Mouse (Mus musculus): Measurements from ENCODE around the gene Pea15a.
A peak's percentile ranks its signal among the peaks of the same experiment; 100 is the strongest.
"Not testable (repeated sequence)": the region's sequence is repeated elsewhere in the genome, so short reads cannot be mapped to it uniquely, and the experiment has no call there.

The Pea15a gene

DNA sequence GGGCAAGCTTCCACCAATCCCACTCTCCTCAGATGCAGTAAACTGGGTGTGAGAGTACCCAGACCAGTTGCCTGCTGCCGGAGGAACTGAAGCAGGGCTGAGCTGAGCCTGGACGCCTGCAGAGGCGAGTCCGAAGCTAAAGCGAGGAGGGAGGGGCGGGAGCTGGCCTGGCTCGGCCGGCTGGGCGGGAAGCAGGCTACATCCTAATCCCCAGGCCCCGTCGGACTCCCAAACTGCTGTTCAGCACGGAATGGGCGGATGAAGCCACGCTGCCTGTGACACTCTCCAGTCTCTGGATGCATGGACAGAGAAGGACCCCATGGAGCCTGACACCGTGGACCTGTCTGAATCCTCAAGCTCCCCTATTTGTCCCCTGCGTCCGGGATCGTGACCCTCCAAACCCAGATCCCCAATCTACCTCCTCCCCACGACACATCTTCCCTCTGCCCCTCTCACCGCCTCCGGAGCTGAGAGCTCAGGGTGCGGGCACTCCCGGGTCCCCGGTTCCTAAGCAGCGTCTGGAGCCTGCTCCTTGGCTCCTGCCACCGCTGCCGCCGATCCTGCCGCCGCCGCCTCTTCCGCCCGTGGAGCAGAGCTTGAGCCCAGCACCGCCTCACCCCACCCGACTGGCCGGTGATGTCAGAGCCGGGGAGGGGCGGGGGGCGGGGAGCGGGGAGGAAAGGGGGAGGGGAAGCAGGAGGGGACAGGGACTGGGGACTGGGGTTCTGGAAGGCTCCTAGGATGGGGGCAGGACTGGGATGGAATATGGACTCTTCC lies at the start of gene Pea15a:
Gene Pea15a (minus strand): TSS at position 664 of the 777 bp plus-strand sequence.
- peak; percentile 88 for DNase-seq

GRCm38 (mm10) chr1:172247679-172248078 lies 41.1 kb upstream of the Pea15a start:
- DNase-seq: peak; percentile 26

DNA sequence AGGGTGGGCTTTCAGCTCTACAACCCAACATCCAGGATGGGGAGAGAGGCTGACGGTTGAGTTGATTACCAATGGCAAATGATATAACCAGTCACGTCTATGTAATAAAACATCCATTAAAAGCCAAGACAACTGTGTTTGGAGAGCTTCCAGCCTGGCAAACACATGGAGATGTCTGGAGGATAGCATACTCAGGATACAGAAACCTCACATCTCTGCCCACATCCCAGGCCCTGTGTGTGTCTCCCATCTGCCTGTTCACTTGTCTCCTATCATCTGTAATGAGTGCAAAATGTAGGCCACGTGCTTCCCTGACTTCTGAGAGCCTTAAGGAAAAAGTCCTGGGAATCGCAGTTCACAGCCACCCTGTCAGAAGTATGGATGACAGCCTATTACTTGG lies 40.6 kb upstream of the Pea15a start:
- no peak for DNase-seq

- DNase-seq: not testable (repeated sequence)
Observed at GRCm38 (mm10) chr1:172244645-172245044, 38.0 kb upstream of the Pea15a start.

GRCm38 (mm10) chr1:172243547-172244205 lies 37.1 kb upstream of the Pea15a start:
- DNase-seq: peak; percentile 58

- peak; percentile 32 for DNase-seq
Observed at GRCm38 (mm10) chr1:172242401-172242800, 35.8 kb upstream of the Pea15a start.

- DNase-seq: peak; percentile 22
Observed at GRCm38 (mm10) chr1:172240945-172241708, 34.5 kb upstream of the Pea15a start.

DNA sequence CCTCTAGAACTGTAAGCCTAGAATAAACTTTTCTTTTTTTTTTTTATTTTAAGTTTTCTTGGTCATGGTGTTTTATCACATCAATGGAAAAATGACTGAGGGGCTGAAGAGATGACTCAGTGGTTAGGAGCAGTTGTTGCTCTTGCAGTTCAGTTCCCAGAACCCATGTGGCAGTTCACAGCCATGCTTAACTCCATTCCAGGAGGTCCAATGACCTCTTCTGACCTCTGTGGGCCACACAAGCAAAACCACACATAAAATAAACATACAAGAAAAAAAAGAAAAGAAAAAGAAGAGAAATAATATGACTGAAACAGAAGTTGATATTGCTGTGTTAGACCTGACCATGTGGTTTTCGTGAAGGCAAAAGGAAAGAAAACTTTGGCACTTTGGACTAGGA lies 22.6 kb upstream of the Pea15a start:
- no peak for DNase-seq

DNA sequence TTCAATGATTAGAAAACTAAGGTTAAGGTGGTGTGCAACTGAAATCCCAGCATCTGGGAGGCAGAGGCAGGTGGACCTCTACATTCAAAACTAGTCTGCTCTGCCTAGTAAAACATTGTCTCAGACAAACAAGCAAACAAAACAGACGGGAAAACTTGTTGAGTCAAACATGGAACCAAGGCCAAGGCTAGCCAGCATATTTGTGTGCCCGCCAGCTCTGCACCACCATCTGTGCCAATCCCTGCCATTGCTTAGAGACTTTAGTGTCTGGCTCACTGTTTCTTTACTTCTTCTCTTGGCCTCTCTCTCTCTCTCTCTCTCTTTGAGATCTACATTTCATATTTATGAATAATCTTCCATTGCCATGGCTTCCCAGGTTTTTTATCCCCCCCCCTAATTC lies 21.6 kb upstream of the Pea15a start:
- no peak for DNase-seq

GRCm38 (mm10) chr1:172221297-172222063 lies 14.9 kb upstream of the Pea15a start:
- DNase-seq: no peak

- peak; percentile 91 for DNase-seq
Observed at GRCm38 (mm10) chr1:172220414-172220813, 13.8 kb upstream of the Pea15a start.

DNA sequence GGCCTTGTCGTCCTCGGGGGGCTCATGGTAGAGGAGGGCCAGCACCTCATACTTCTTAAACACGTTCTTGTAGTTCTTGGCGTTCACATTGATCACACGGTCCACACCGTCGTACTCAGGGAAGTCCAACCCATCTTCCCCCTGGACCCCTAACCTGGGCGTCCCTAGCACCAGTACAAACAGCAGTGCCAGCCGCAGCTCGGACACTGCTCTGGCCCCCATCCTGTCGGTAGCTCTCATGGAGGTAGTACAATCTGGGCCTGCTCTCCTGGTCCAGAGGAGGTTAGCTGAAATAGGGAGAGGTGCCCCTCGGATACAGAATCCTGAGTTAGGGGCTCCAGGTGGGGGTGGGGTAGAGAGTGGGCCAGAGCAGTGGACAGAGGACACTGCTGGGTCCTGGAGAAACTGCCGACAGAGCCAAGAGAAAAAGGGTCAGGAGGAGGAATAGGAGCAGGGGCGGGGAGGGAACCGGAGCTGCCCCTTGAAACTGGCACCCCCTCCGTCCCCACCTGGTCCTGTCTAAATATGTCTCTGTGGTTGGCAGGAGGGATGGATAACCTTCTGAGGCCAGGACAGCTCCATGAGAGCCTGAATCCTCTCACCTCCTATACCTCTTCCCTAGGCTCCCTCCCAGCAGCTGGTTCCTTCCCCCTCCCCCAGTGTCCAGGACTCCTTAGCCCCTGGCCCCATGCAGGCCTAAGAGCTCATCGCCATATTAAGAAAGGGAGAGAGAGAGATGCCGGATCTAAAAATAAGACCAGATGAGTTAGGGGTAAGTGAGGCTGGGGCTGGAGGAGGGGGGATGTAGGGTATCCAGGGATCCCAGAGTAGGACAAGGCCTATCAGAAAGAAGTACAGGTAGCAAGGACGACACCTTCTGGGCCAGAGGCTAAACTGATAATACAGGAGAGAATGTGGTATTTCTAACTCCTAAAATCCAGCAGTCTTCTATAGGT lies 13.1 kb upstream of the Pea15a start, which contains the start of gene Casq1:
Gene Casq1 (minus strand): TSS at position 418 of the 956 bp plus-strand sequence.
- no peak for DNase-seq

DNA sequence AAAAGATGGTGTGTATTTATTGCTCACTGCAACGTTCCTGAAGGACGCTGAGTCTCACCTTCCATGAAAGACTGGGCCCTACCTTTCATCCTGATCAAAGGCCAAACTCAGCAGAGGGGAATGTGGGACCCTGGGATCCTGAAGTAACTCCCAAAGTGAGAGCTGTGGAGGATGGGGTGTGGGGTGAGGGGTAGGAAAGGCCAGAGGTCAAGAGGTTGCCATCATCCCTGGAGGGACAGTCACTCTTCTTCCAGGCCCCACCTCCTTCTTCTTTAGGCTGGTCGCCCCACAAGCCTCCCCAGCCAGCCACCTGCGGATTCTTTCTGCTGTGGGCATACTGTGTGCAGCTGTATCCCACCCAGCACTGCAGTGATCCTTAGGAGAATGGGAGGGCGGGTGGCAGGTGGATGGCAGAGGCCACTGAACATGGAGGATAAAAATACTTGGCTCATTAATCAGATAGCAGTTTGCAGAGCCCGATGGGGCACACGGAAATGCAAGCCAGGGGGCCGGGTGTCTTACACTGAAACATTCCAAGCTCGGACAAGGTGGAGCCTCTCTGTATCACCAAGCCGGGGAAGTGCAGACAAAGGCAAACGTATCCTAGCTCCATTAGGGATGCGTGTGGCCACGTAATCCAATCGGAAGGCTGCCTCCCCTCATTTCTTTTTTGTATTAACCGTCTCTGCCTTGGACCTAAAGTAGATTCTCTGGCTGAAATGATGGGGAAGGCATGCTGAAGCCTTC lies 11.7 kb upstream of the Pea15a start:
- DNase-seq: no peak

GRCm38 (mm10) chr1:172217148-172217547 lies 10.5 kb upstream of the Pea15a start:
- peak; percentile 93 for DNase-seq

- DNase-seq: peak; percentile 56
Observed at GRCm38 (mm10) chr1:172214748-172215147, 8.1 kb upstream of the Pea15a start.

DNA sequence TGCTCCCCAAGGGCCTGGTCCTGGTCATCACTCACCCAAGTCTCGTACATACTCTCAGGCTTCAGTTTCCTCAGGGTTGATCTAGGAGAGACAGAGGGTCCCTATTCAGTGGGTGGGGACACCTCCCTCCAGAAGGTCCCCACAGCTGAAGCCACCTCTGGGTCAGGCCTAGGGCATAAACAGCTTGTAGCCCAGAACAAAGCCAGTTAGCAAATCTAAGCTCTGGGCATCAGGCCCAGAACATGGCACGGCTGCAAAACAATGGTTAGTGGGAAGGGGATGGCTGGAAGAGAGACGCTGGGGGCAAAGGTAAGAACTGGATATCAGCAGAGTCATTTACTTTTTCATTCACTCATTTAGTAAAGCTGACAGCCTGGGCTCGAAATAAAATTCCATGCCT lies 7.2 kb upstream of the Pea15a start:
- DNase-seq: no peak

DNA sequence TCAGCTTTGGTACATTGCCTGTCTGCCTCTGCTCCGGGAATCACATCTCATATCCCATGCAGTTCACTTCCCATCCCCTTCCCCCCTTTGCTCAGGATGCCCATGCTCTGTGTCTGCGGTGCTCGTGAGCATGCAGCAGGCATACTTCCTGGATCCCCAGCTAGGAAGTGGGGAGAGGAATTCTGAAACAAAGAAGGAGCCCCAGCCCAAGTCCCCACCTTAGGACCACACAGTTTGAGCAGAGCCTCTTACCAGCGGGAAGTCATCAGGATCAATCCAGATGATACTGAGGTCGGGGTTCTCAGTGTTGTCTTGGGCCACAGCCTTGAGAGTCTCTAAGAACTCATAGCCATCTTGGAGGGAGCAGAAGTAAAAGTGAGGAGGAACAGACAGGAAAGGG lies 6.2 kb upstream of the Pea15a start:
- no peak for DNase-seq

GRCm38 (mm10) chr1:172207111-172207584 lies 544 bp upstream of the Pea15a start:
- DNase-seq: no peak

DNA sequence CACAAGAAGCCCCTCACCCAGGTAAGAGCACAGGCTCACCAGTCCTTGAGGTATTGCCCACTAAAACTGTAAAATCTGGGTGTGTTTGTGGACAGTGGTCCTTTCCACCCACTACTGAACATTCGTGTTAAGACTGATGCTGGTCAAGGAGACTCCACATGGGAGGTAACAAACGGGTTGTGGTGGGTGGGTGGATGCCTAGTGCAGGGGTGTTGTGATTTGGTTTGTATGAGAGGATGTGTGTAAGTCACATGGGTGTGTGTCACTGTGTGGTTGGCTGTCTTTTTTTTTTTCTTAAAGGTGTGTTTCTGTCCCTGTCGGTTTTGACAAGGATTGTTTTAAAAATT lies 890 bp downstream of the Pea15a start:
- DNase-seq: no peak
